Mouse (Mus musculus): Measurements from ENCODE around the gene Fig4. TPM values are rescaled to one million over a fixed set of nuclear protein-coding genes. Genes with fewer than 3 reads are reported as not detected.

Fig4 gene
- polyA plus RNA-seq, 1 experiment = 8.4 TPM

DNA sequence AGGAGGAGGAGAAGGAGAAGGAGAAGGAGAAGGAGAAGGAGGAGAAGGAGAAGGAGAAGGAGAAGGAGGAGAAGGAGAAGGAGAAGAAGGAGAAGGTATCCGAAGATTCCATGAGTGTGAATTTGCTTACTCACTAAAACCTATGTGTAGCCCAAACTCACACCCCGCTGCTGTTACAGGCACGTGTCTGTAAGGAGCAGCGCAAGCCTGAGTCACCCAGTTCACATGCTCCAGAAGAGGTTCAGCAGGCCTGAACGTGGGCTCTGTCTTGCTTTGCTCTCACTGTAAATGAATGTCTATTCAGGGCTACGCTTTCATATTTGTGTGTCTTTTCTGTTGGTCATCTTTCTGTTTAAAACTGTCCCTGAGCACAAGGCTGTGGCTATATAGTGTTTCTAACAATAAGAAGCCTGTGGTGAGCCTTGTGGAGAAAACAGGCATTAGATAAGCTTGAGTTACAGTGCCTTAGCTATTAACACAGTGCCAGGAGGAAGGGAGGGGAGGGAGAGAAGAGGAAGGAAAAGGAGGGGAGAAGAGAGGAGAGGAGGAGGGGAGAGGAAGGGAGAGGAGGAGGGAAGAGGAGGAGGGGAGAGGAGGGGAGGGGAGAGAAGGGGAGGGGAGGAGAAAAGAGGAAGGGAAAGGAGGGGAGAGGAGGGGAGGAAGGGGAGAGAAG is 71.8 kb downstream of the Fig4 start:
- DNase-seq (ENCODE audit: low read depth, low spot score) = no peak
- WGBS = 87% methylated on average over 6 of the region's 6 CpGs

DNA sequence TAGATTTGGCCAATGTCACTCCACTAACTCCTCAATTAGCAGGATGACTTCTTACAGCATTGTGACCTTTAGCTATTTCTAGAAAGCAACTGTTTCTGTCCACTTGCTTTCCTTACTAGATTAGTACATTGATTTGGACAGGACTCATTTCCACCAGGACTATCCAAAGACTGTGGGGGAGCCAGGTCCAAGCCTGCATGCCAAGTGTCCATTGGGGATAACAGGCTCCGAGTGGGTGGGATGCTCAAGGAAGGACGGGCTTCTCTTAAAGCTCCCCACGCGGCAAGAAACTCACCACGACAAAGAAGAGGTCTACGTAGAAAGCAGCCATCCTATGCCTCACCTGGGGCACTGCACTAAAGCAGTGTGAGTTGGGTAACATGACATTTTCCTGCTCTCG is 75.4 kb downstream of the Fig4 start:
- no peak for DNase-seq (ENCODE audit: low read depth, low spot score)
- WGBS = 90% methylated on average over 7 of the region's 7 CpGs

DNA sequence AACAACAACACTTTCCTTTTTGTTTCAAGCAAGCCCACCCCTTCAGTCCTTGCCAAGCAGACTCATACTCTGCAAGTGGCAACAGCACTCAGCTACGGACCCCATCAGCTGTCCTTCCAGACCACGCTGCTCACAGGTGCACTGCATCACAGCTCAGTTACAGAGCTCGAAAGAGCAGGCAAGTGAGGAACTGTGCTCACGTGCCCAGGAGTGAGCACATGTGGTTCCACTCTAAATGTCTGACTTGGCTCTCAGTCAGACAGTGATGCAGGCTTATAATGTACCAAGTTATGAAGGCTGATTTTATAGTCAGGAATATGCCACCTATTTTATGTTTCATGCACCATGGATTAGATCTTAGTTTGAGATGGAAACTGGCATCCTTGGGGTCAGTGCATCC is 79.6 kb downstream of the Fig4 start:
- DNase-seq (ENCODE audit: low read depth, low spot score) = no peak
- 87% methylated on average over 4 of the region's 4 CpGs for WGBS

- no peak for DNase-seq (ENCODE audit: low read depth, low spot score)
- 63% methylated on average over 4 of the region's 4 CpGs for WGBS
These were observed 81.9 kb downstream of the Fig4 start for GRCm38 (mm10) chr10:41221204-41221603.

- 89% methylated on average over 10 of the region's 10 CpGs for WGBS
- DNase-seq (ENCODE audit: low read depth, low spot score) = no peak
These were observed 84.2 kb downstream of the Fig4 start for GRCm38 (mm10) chr10:41218897-41219296.

- 87% methylated on average over 3 of the region's 3 CpGs for WGBS
- DNase-seq (ENCODE audit: low read depth, low spot score) = no peak
These were observed 89.0 kb downstream of the Fig4 start for GRCm38 (mm10) chr10:41214083-41214482.

DNA sequence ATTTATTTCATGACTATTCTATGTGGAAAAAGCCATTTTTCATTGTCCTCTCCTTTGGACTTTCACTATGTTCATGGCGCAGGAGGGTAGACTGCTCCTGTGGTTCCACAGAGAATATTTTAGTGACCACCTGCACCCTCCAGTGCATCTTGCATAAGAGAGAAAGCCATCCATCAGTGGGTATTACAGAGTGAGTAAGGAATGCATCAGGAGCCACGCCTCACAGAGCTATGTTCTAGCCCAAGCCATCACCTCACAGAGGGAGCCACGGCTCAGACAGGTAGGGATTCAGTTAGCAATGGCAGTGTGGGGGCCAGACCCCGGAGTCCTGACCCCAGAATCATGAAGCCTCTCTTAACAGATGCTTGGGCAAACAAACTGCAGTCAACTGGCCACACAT is 93.5 kb downstream of the Fig4 start:
- no peak for DNase-seq (ENCODE audit: low read depth, low spot score)
- WGBS = 60% methylated on average over 4 of the region's 4 CpGs

- 89% methylated on average over 6 of the region's 6 CpGs for WGBS
- DNase-seq (ENCODE audit: low read depth, low spot score) = no peak
These were observed 94.1 kb downstream of the Fig4 start for GRCm38 (mm10) chr10:41208860-41209377.

GRCm38 (mm10) chr10:41205647-41206046 is 97.4 kb downstream of the Fig4 start:
- no peak for DNase-seq (ENCODE audit: low read depth, low spot score)
- 53% methylated on average over 2 of the region's 2 CpGs for WGBS

DNA sequence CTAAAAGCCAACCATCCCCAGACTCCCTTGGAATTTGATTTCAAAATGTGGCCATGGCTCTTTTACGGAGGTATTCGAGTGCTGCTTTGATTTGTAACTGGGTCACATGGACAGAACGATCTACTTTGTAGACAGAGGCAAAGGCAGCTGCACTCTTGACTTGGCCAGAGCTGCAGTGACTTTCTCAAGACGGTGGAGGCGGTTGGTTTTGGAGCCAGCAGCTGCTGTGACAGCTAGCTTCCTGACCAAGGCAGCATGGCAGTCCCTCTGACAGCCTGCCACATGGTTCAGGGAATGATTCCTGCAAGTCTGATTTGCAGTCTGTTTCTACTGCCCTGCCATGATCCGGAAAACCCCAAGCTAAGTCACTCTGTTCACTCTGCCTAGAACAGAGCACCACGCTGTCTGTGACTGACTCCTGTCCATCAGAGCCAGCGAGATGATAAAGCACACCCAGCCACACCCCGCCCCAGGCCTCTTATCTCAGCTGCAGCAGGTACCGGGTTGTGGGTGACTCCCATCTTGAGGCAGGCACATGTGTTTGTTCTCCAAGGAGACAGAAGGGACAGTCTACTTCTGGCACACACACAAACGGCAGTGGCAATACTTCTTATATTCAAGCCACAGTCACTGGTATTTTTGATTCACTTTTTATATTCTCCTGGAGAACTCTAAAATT is 98.3 kb downstream of the Fig4 start:
- WGBS = 54% methylated on average over 11 of the region's 11 CpGs

GRCm38 (mm10) chr10:41204191-41204590 is 98.9 kb downstream of the Fig4 start:
- 59% methylated on average over 5 of the region's 5 CpGs for WGBS
- no peak for DNase-seq (ENCODE audit: low read depth, low spot score)

More for the DNA sequence above, 98.3 kb downstream of the Fig4 start:
- no peak for DNase-seq (ENCODE audit: low read depth, low spot score)

DNA sequence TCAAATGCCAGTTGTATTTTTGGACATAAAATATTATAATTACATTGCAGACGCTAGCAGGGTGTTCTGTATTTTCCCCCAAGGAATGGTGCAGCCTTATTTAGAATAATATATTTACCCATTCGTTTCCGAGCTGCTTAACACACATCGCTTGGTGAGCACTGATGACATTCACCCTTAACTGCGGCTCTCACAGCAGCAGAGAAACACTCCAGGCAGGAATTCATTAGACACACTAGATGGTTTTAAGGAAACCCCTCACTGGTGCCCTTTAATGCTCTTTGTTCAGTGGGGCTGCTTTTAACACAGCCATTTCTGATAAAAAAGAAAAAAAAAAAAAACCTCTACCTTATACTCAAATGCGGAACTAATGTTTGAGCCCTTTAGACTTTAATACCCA is 104.3 kb downstream of the Fig4 start:
- DNase-seq (ENCODE audit: low read depth, low spot score) = no peak
- WGBS = 91% methylated on average over 6 of the region's 6 CpGs

DNA sequence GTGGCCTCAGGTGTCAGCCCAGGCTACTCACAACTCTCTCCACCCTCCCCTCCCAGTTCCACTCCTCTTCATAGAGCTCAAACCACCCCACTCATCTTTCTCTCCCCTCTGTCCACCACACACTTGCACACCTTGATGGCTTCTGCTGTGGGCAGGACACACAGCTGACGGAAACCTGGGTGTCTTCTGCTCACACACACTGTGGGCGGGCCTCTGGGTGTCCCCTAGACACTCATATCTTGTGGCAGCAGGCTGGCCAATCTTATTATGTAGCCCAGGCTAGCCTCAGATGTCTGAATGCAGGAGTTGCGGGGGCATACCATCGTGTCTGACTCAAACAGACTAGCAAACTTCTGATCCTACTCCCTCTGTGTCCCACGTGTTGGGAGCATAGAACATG is 105.3 kb downstream of the Fig4 start:
- DNase-seq (ENCODE audit: low read depth, low spot score) = no peak
- 94% methylated on average over 5 of the region's 5 CpGs for WGBS

DNA sequence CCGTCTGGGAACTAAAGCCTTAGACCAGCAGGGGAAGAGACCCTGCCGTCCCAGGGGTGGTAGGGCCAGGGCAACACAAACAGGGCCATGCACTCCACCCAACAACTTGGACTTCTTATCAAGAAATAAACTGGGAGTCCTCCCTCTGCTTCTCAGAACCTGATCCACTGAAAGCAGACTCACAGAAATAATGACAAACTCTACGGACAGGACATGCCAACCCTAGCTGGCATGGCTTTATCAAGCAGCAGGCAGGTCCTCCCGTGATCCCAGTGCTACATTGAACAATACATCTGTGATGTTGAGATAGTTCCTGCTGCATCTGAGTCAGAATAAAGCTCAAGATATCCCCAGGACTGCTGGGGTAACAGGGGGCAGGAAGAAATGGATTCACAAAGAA is 106.8 kb downstream of the Fig4 start:
- no peak for DNase-seq (ENCODE audit: low read depth, low spot score)
- WGBS = 86% methylated on average over 4 of the region's 4 CpGs

DNA sequence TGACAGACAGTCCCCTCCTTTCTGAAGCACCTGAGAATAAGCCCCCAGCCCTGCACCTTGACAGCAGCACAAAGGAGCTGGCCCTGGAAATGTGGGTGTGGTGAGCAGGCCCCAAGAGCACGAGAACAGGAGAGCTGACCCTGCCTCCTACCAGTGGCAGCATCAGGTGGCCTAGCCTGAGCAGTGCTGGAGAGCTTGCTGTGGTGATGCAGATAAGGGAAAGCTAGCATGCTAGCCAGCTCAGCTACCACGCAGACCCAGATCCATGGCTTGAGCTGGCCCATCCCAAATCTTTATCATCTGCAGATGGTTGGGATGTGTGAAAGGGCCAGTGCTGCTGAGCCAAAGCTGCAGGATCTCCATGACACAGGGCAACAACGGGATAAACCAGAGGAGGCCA is 113.7 kb downstream of the Fig4 start:
- DNase-seq (ENCODE audit: low read depth, low spot score) = no peak
- 75% methylated on average over 3 of the region's 3 CpGs for WGBS

DNA sequence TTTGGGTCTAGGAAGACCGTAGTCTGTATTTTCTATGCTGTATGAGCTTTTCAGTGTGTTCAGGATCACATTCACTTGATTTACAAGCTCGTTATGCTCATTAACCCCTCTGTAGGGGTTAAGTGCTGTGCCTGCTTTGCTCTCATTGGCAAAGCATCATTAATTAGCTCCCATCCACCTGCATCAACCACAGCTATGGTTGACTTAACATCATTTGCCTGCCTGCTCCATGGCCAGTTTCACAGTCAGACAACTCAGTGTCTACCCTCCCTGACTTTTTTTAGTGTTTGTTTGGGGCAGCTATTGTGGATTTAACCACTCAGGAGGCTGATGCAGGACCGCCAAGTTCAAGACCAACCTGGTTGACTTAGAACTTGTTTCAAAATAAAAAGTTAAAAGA is 119.1 kb downstream of the Fig4 start:
- WGBS = 86% methylated on average over 3 of the region's 3 CpGs
- no peak for DNase-seq (ENCODE audit: low read depth, low spot score)

DNA sequence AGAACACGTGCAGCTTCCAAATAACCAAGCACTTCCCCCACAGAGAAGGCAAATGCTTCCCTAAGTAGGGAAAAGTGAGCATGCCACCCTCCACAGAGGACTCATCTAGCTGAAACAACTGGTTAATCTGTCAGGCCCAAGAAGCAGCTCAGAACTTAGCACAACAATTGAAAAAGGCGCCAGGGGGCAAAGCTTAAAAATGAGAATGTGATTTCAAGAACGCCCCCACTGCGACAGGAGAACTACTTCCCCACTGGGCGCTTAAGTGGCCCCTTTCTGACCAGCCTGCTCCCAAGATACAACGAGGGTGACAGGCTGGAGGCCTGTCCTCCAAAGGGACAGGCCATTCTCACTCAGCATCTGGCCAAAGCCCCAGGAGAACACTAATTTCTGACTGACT is 120.4 kb downstream of the Fig4 start:
- DNase-seq (ENCODE audit: low read depth, low spot score) = no peak
- whole genome bisulfite sequencing = 43% methylated on average over 6 of the region's 6 CpGs

DNA sequence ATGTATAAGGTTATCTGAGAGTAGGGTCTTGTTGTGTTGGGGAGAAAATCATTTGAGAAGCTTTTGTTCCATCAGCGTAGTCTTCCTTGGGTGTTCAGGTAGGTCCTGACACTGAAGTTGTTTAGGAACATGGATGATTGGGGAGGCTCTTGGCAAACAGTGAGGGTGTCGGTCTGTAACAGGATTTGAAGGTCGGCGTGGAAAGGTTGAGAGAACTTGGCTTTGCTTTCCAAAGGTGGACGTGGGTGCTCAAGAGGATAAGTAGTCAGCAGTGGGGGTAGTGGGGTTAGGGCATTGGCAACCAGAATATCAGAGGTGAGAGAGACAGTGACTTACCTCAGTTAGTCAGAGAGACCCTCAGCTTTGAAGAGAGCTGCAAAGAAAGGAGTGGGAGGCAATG is 136.9 kb downstream of the Fig4 start:
- no peak for DNase-seq (ENCODE audit: low read depth, low spot score)
- WGBS = 73% methylated on average over 5 of the region's 5 CpGs

DNA sequence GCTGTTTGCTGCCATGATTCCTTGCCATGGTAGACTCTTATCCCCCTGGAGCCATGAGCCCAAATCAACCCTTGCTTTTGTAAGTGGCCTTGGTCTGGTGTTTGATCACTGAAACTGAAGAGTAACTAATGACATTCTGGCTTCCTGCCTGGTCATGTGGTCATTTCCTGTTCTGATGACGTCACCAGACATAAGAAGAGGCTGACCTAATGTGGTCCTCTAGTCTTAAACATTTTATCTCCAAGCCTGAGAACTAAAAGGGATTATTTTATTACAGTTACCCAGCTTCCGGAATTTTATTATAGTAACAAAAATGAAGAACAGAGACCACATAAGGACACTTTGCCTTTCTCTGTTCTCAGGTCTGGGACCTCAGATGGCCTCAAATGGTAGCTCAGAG is 140.0 kb downstream of the Fig4 start:
- no peak for DNase-seq (ENCODE audit: low read depth, low spot score)
- WGBS = 59% methylated on average over 2 of the region's 2 CpGs

GRCm38 (mm10) chr10:41157296-41157695 is 145.8 kb downstream of the Fig4 start:
- WGBS = 73% methylated on average over 2 of the region's 2 CpGs
- no peak for DNase-seq (ENCODE audit: low read depth, low spot score)

DNA sequence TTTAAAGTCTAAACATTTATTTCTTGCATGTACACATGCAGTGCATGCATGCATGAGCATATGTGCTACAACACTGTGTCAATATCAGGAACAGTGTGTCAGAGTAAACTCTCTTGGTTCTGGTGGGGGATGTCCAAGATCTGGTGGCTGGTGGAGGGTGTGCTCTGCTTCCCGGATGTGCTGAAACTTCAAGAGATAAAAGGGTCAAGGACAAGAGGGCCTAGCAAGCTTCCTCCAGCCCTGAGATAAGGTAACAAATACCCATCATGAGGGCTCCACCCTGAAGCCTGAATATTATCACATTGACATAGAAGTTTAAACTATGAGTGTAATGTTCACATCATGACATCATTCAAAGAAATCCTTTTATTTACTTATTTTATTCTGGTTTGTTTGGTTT is 146.4 kb downstream of the Fig4 start:
- 50% methylated on average over 1 of the region's 1 CpGs for WGBS
- DNase-seq (ENCODE audit: low read depth, low spot score) = no peak
